In genomic region chr2:45356021-45356420, GRCm38 (mm10) we compare ENCODE assay signal across 11 mouse cellular contexts.
"Had no signal": no experiment of that assay in that cellular context is flagged by ENCODE, and none has a peak within 500 bp of the region (broad histone marks: within the 10 kb centered on the region; RNA-seq: fewer than 3 reads in every experiment).

No protein-coding gene starts in this region.

- H3K36me3 ChIP-seq: limb, embryonic 13.5 days; midbrain, embryonic 13.5 days; neural tube, embryonic 12.5 days; stomach, embryonic 15.5 days had no signal

- H3K9me3 ChIP-seq: limb, embryonic 13.5 days; midbrain, embryonic 13.5 days; neural tube, embryonic 12.5 days; stomach, embryonic 15.5 days had no signal

- H3K27me3 ChIP-seq: limb, embryonic 13.5 days; midbrain, embryonic 13.5 days; neural tube, embryonic 12.5 days; stomach, embryonic 15.5 days had no signal

- H3K9ac ChIP-seq: limb, embryonic 13.5 days; liver, embryonic 14.5 days; midbrain, embryonic 13.5 days; neural tube, embryonic 12.5 days; stomach, embryonic 15.5 days had no signal

- H3K4me2 ChIP-seq: limb, embryonic 13.5 days; midbrain, embryonic 13.5 days; neural tube, embryonic 12.5 days; stomach, embryonic 15.5 days had no signal

- DNase-seq: kidney, postnatal 25 days; left cerebral cortex, postnatal 4 days; lung, adult 18-20 months; right cerebral cortex, postnatal 14 days; thymus, adult 2 months; thymus, postnatal 25 days had no signal

- H3K4me3 ChIP-seq: limb, embryonic 13.5 days; midbrain, embryonic 13.5 days; neural tube, embryonic 12.5 days; stomach, embryonic 15.5 days had no signal

- H3K27ac ChIP-seq: limb, embryonic 13.5 days; liver, embryonic 14.5 days; midbrain, embryonic 13.5 days; neural tube, embryonic 12.5 days; stomach, embryonic 15.5 days had no signal

- ATAC-seq: midbrain, embryonic 13.5 days had no signal

- H3K4me1 ChIP-seq: midbrain, embryonic 13.5 days; neural tube, embryonic 12.5 days; stomach, embryonic 15.5 days had no signal
